Comparison of ENCODE assay signal across 16 mouse cellular contexts in the genomic region with DNA sequence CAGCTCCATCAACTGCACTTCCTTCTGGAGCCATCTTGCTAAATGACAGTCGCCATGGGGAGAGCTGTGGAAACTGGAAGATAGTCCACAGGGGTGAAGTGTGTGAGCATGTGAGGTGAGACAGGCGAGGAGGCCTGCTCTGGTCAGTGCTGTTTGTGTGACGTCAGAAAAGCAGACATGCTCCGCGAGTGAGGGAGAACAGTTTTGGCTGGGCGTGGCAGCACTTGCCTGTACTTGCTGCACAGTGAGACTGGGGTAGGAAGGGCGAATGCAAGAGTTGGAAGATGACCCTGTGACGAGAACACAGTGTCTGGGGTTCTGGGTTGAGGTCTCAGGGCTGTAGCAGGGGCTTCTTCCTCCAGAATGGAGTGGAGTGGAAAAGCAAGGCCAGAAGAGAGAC. TPM values are rescaled to one million over a fixed set of nuclear protein-coding genes. Genes with fewer than 3 reads are reported as not detected.
DNase-seq lines count a peak whose midpoint lies in the region; ATAC-seq and TF ChIP-seq lines count a peak whose summit lies in the region.
"Had no signal": no experiment of that assay in that cellular context is flagged by ENCODE, and none has a peak within 500 bp of the region (broad histone marks: within the 10 kb centered on the region; RNA-seq: fewer than 3 reads in every experiment).

No protein-coding gene starts in this region.

- peak overlapping the region; percentile 40 for H3K4me2 ChIP-seq in heart, embryonic 14.5 days (ENCODE audit: low read length)
- no peak overlapping the region for H3K4me2 ChIP-seq in lung, postnatal 0 days (replicated peaks; ENCODE audit: low read depth, low read length)
- peak overlapping the region; percentile 45 for H3K4me2 ChIP-seq in limb, embryonic 14.5 days (replicated peaks; ENCODE audit: low read depth, low read length, severe bottlenecking)

- H3K36me3 ChIP-seq in heart, embryonic 14.5 days (ENCODE audit: control insufficient read depth, insufficient read depth, low read length) = peaks cover 19% of the 10 kb centered on the region
- H3K36me3 ChIP-seq in lung, postnatal 0 days (ENCODE audit: insufficient read depth, low read length) = peaks cover 5% of the 10 kb centered on the region; the same call in 1 of the 2 replicates
- H3K36me3 ChIP-seq in embryonic facial prominence, embryonic 10.5 days (replicated peaks) = peaks cover 73% of the 10 kb centered on the region
- peaks cover 64% of the 10 kb centered on the region for H3K36me3 ChIP-seq in limb, embryonic 14.5 days (ENCODE audit: control insufficient read depth, insufficient read depth, low read length)

- no peak for TF ChIP-seq EP300 in lung, postnatal 0 days (IDR thresholded peaks at IDR 0.05)

- H3K27me3 ChIP-seq in heart, embryonic 14.5 days (ENCODE audit: control insufficient read depth, insufficient read depth, low read length) = no peaks in the 10 kb centered on the region
- H3K27me3 ChIP-seq in lung, postnatal 0 days (replicated peaks; ENCODE audit: insufficient read depth, low read length) = no peaks in the 10 kb centered on the region
- H3K27me3 ChIP-seq in embryonic facial prominence, embryonic 10.5 days (replicated peaks; ENCODE audit: low read depth, poor library complexity, severe bottlenecking) = no peaks in the 10 kb centered on the region
- H3K27me3 ChIP-seq in limb, embryonic 14.5 days (ENCODE audit: control insufficient read depth, insufficient read depth, low read length) = no peaks in the 10 kb centered on the region
- H3K27me3 ChIP-seq: Patski had no signal

- 81% methylated on average over 8 of the region's 8 CpGs for WGBS in heart, embryonic 14.5 days
- WGBS in lung, postnatal 0 days = 59% methylated on average over 8 of the region's 8 CpGs
- 86% methylated on average over 8 of the region's 8 CpGs for WGBS in embryonic facial prominence, embryonic 10.5 days
- WGBS in limb, embryonic 14.5 days = 56% methylated on average over 8 of the region's 8 CpGs

- H3K9ac ChIP-seq in heart, embryonic 14.5 days (ENCODE audit: low read length) = peak overlapping the region; percentile 27; the same call in 1 of the 2 replicates
- no peak overlapping the region for H3K9ac ChIP-seq in lung, postnatal 0 days (replicated peaks; ENCODE audit: low read depth)
- peak overlapping the region; percentile 84 for H3K9ac ChIP-seq in limb, embryonic 14.5 days (ENCODE audit: low read depth, low read length, severe bottlenecking)

- H3K27ac ChIP-seq in heart, embryonic 14.5 days (replicated peaks in 1 of 2; ENCODE audit: control insufficient read depth in 1 of 2, insufficient read depth in 1 of 2, low read depth in 2 of 2, low read length in 2 of 2) = peak overlapping the region in 1 of 2 experiments; percentile 67; a peak in 1 of 4 replicates
- H3K27ac ChIP-seq in lung, postnatal 0 days (ENCODE audit: low read length) = no peak overlapping the region
- H3K27ac ChIP-seq in embryonic facial prominence, embryonic 10.5 days (replicated peaks) = peak overlapping the region; percentile 85
- peak overlapping the region; percentile 96 for H3K27ac ChIP-seq in limb, embryonic 14.5 days (replicated peaks; ENCODE audit: low read depth, low read length)
- H3K27ac ChIP-seq: kidney, postnatal 0 days had no signal

- TF ChIP-seq CTCF in lung, postnatal 0 days (IDR thresholded peaks at IDR 0.05) = no peak

- peaks cover 22 to 23% of the 10 kb centered on the region in 2 experiments for H3K4me1 ChIP-seq in heart, embryonic 14.5 days (ENCODE audit: control insufficient read depth in 2 of 2, insufficient read depth in 2 of 2, low read length in 2 of 2)
- no peaks in the 10 kb centered on the region; the same call in 1 of the 2 replicates for H3K4me1 ChIP-seq in lung, postnatal 0 days (ENCODE audit: insufficient read depth, low read depth, low read length)
- peaks cover 46% of the 10 kb centered on the region for H3K4me1 ChIP-seq in embryonic facial prominence, embryonic 10.5 days
- peaks cover 19% of the 10 kb centered on the region for H3K4me1 ChIP-seq in limb, embryonic 14.5 days (ENCODE audit: control insufficient read depth, insufficient read depth, low read length)

- TF ChIP-seq POLR2A in limb, embryonic 14.5 days (IDR thresholded peaks at IDR 0.05; ENCODE audit: borderline replicate concordance, extremely low read depth, insufficient read depth, insufficient read length) = no peak

- no peak overlapping the region for H3K4me3 ChIP-seq in heart, embryonic 14.5 days (ENCODE audit: control insufficient read depth in 1 of 2, insufficient read depth in 1 of 2, low read depth in 1 of 2, low read length in 2 of 2)
- no peak overlapping the region for H3K4me3 ChIP-seq in lung, postnatal 0 days (ENCODE audit: low read depth, low read length)
- peak overlapping the region; percentile 35; the same call in 1 of the 2 replicates for H3K4me3 ChIP-seq in embryonic facial prominence, embryonic 10.5 days
- H3K4me3 ChIP-seq in limb, embryonic 14.5 days (replicated peaks; ENCODE audit: low read length) = peak overlapping the region; percentile 45

- intact Hi-C loops in heart, postnatal 10 days (cut with DNase I) = no loop called here
- intact Hi-C loops in left cerebral cortex, postnatal 10 days (cut with DNase I) = no loop called here

- no peak for DNase-seq in heart, postnatal 10 days
- DNase-seq in lung, postnatal 0 days (ENCODE audit: low spot score) = no peak
- no peak for DNase-seq in lung, postnatal 4 days
- no peak for DNase-seq in embryonic facial prominence, embryonic 10.5 days (ENCODE audit: low spot score)
- no peak for DNase-seq in limb, embryonic 14.5 days (ENCODE audit: low spot score)
- no peak for DNase-seq in left cerebral cortex, postnatal 10 days (ENCODE audit: extremely low spot score in 1 of 2, low spot score in 2 of 2)
- DNase-seq in ovary, postnatal 10 days (ENCODE audit: low spot score) = no peak
- DNase-seq: adrenal gland, adult 2 months; cerebellum, adult 8-10 months; gastrocnemius, postnatal 25 days; thymus, postnatal 4 days had no signal

- H3K9me3 ChIP-seq in heart, embryonic 14.5 days (ENCODE audit: control insufficient read depth, low read length) = no peaks in the 10 kb centered on the region
- H3K9me3 ChIP-seq in lung, postnatal 0 days (ENCODE audit: low read length) = no peaks in the 10 kb centered on the region
- no peaks in the 10 kb centered on the region for H3K9me3 ChIP-seq in embryonic facial prominence, embryonic 10.5 days
- H3K9me3 ChIP-seq in limb, embryonic 14.5 days (ENCODE audit: control insufficient read depth, low read length) = no peaks in the 10 kb centered on the region

- ATAC-seq in heart, embryonic 14.5 days (ENCODE audit: insufficient number of reproducible peaks, insufficient read depth, low FRiP score, low read depth) = no peak
- peak; percentile 39; the same call in 1 of the 2 replicates for ATAC-seq in lung, postnatal 0 days
- ATAC-seq in limb, embryonic 14.5 days (ENCODE audit: low FRiP score, low read depth) = no peak
- ATAC-seq: forebrain, embryonic 14.5 days; hindbrain, embryonic 16.5 days; Patski had no signal

RNA-seq across cellular contexts. Expression of gene Psmd7, which starts 41.4 kb away (rescaled TPM):
- polyA plus RNA-seq in heart, embryonic 14.5 days (2014; fragmentation: Nextera tagmentation; extraction: Ambion mirVana) = 176 and 179 TPM in 2 replicates
- 10 to 100 TPM; 85.6 to 93.7 TPM for total RNA-seq in heart, postnatal 10 days (2021)
- polyA plus RNA-seq in lung, postnatal 0 days (2015; fragmentation: Nextera tagmentation; extraction: Ambion mirVana) = 136 and 141 TPM in 2 replicates
- 372 TPM in 2 replicates for polyA plus RNA-seq in embryonic facial prominence, embryonic 10.5 days (2016; fragmentation: Nextera tagmentation; extraction: Ambion mirVana)
- polyA plus RNA-seq in limb, embryonic 14.5 days (2012; rRNA removed) = 119 and 152 TPM in 2 replicates
- polyA plus RNA-seq in limb, embryonic 14.5 days (2014; fragmentation: Nextera tagmentation; extraction: Ambion mirVana) = 281 and 303 TPM in 2 replicates
- 100 to 1,000 TPM; 107 TPM for total RNA-seq in left cerebral cortex, postnatal 10 days (2021)

Comparison
In these comparisons a context has a peak if more than half of its experiments do, and no peak if none do; other contexts are left out.
1. H3K4me3 ChIP-seq: peak in embryonic facial prominence, embryonic 10.5 days (single experiment) and limb, embryonic 14.5 days (single experiment); none in heart, embryonic 14.5 days (0 of 2) and lung, postnatal 0 days (single experiment).